Mouse (Mus musculus) WW6 (cell line): ENCODE measurements around the gene Nt5dc2.
A peak's percentile ranks its signal among the peaks of the same experiment; 100 is the strongest.

Experiments used
- DNase-seq: peaks from one replicate; pipeline ENCODE4 v3.0.0-alpha.2; 2013; ENCODE audit warnings: low read depth, low spot score

The Nt5dc2 gene

GRCm38 (mm10) chr14:31134015-31135000 lies 3.5 kb downstream of the Nt5dc2 start:
- DNase-seq: no peak

DNA sequence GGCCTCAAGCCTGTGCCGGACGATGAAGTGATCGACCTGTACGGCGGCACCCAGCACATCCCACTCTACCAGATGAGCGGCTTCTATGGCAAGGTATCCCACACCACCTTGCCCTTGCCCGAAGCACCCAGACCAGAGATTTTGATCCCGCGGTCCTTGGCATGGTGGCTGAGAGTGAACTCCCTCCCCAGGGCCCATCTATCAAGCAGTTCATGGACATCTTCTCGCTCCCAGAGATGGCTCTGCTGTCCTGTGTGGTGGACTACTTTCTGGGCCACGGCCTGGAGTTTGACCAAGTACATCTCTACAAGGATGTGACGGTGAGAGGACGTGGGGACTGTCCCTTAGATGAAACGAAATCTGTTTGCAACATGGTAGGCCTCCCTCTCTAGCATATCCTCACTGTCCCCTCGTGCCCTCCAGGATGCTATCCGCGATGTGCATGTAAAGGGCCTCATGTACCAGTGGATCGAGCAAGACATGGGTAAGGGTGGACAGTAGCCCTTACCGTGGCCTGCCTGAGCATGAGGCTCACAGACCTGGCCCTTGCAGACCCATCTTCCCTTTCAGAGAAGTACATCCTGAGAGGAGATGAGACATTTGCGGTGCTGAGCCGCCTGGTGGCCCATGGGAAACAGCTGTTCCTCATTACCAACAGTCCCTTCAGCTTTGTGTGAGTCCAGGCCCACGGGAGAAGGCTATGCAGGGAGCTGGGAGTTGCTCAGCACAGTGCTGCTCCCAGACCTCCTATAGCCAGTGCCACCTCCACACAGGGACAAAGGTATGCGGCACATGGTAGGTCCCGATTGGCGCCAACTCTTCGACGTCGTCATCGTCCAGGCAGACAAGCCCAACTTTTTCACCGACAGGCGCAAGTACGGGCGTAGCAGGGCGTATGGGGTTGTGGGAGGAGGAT lies 4.9 kb downstream of the Nt5dc2 start:
- no peak for DNase-seq

DNA sequence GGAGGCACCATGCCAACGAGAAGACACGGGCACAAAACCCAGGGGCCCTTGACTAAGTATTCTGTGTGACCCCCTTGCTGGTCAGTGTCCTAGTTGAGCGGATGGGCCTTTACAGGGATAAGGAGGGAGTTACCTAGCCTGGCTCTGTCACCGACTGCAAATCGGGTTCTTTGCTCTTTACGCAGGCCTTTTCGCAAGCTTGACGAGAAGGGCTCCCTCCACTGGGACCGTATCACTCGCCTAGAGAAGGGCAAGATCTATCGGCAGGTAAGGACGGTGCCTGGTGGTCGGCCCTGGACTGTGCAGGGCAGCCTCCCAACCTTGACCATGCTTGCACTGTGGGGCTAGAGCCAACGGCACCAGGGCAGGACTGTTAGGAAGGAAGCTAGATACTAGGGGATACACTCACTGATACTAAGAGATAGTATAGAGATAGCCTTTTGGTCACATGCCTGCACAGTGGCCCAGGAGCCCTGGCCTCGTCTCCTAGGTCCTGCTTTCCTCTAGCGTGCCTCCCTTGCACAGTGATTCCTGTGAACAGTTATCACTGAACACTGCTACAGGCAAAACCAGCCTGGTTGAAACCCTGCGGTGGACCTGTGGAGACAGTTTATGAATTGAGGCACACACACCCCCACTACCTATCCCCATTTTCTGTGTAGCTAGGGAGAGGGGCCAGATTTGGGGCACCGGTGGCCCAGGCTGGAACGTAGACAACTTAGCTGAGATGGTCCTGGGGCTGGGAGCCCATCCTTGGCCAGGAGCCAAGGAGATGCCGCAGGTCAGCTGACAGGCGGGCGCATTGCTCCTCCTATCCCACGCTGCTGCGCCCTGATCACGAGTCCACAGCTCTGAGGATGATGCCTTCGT lies 5.8 kb downstream of the Nt5dc2 start:
- DNase-seq: no peak

- DNase-seq: no peak
These were observed 6.4 kb downstream of the Nt5dc2 start for GRCm38 (mm10) chr14:31137281-31137595.

DNA sequence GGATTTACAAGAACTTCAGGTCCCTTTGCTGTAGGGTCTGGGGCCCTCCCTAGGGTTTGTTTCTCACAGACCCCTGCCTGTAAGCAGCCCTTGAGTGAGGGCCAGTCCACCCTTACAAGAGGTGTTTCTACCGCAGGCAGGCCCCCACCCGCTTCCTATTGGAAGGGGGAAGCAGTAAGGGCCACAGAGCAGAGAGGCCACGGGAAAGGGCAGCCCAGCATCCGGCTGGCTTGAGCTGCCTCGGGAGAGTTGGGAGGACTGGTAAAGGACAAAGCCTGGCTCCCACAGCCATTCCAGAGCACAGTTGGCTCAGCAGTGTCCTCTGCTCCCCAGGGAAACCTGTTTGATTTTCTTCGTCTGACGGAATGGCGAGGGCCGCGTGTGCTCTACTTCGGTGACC lies 6.9 kb downstream of the Nt5dc2 start:
- DNase-seq: no peak

DNA sequence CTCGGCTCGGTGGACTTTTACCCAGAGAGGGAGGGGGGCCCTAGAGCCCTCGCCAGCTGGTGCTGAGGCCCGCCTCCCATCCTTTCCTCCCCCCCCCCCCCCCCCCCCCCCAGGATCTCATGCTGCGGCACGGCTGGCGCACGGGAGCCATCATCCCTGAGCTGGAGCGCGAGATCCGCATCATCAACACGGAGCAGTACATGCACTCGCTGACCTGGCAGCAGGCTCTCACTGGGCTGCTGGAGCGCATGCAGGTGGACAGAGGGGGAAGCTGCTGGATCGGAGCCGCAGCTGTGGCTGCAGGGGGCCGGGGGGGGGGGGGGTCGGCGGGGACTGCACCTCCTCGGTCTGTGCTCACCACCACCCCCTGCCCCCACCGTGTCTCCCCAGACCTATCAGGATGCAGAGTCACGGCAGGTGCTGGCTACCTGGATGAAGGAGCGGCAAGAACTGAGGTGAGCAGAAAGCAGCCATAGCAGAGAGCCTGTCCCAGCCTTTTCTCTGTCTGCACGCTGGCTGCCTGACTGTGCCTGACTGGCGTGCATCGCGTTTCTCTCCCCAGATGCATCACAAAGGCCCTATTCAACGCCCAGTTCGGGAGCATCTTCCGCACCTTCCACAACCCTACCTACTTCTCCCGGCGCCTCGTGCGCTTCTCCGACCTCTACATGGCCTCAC lies 7.5 kb downstream of the Nt5dc2 start:
- DNase-seq: peak; percentile 28

- no peak for DNase-seq
These were observed 8.1 kb downstream of the Nt5dc2 start for GRCm38 (mm10) chr14:31138897-31139429.

DNA sequence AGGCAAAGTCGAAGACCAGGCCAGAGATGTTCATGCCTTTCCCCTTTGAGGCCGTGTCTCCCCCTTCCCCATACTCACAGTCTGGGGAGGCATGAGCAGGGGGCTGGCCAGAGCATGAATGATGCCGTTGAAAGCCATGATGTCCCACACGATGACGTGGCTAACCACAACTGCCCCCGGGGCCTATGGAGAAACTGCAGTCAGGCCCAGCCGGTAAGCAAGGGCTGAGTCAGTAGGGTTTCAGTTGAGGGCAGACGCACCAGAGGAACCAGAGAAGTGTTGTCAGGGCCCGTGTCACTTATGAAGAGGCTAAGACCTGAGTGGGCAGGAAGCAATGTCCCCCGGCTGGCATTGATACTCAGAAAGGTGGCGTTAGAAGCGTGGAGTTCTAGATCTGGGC lies 8.8 kb downstream of the Nt5dc2 start:
- no peak for DNase-seq

- DNase-seq: no peak
These were observed 9.3 kb downstream of the Nt5dc2 start for GRCm38 (mm10) chr14:31140141-31140540.

DNA sequence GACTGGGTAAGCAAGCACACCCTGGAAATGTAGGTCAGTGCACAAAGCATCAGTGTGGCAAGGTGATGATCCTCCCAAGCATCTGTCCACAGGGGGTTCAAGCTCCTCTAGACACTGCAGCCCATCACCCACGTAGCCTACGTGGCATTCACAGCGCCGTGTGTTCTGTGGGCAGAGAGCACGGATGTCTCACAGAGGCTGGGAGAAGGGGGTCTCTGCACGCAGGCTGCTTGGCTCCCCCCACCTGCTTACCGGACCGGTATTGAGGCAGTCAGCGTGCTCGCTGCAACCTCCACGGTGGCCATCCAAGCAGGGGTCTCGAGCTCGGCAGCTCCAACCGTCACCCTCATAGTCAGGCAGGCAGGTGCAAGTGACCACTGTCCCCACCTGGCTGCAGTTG lies 10.2 kb downstream of the Nt5dc2 start:
- no peak for DNase-seq

DNA sequence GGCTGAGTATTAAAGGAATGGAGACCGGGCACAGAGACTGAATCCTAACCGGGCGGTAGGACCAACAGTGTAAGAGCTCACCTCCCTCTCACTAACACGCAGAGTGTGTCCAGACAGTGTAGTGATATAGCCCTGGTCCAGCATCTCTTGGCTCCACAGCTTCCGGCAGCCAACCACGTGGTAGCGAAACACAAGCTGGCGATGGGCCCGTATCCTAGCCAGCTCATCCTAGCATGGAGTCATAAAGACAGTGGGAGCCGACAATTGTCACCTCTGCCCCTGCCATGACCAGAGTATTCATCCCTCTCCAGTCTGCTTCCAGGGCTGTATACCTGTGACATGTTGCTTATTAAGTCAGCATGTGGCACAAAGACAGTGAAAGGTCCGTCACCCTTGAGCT lies 14.8 kb downstream of the Nt5dc2 start:
- no peak for DNase-seq

DNA sequence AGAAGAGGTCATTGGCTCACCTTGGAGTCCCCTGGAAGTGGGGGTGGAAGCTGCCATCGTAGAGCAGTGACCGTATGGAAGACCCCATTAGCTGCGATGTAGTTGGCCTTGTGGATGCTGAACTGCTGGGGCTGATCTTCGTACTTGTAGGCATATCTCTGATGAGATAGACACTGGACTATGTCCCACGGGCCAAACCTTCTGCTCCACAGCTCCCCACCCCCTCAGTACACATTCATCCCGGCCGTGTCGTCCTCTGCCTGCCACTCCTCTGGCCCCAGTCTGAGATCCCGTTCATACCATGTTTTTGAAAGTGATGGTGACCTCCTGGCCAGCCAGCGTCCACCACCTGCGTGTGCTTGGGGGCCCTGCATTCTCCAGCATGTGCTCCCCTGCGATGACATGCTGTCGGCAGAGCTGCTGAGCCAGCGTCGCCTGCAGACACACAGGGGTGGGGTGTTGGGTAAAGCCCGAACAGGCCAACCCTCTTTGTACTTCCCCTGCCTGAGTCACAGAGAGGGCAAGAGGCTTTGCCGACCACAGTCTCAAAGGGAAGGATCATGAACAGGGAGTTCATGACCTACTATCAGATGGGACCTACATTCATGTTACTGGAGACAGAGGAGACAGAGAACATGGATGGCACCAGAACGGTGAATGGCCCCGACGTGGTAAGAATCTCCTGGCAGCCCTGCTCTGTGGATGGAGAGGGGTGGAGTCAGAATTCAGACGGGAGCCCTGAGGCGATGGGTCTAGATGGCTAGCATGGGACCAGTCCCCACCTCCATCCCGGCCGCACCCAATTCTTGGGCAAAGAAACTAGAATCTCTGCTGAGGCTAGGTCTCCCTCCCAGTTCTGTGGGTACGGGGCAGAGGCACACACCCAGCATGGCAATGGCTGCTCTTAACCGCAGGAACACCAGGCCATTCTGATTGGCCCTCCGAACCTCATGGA lies 29.6 kb downstream of the Nt5dc2 start:
- no peak for DNase-seq

DNA sequence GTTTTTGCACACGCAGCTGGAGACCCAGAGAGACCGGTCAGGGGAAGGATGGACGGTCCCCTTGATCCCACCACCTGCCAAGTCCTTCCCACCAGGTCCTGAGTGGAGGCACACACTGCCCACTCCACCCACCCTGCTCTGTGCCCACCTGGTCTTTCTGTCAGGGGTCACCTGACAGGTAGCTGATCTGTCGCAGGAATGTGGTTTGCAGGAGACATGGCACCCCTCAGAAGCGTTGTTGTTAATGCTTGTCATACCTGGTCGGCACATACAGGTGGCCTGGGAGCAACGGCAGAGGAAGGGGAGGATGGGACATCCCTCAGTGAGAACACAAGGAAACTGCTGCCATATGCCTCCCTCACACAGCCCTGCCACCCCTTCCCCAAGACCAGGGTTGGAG lies 30.3 kb downstream of the Nt5dc2 start:
- DNase-seq: no peak

DNA sequence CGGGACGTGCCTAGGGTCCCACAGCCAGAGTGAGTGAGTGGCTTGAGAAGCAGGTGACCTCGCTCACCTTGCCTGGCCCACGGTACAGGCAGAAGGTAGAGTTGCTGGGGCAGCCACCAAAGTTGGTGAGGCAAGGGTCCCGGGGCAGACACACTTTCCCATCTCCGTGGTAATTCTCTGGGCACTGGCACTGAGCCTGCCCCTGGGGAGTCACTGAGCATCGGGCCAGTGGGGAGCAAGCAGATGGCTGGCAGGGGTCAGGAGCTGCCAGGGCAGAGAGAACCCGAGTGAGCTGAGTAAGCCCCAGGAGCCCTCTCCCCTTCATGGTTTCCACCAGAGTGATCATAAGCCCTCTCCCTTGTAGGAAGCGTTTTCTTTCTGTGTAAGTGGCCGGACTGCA lies 30.8 kb downstream of the Nt5dc2 start:
- DNase-seq: no peak

DNA sequence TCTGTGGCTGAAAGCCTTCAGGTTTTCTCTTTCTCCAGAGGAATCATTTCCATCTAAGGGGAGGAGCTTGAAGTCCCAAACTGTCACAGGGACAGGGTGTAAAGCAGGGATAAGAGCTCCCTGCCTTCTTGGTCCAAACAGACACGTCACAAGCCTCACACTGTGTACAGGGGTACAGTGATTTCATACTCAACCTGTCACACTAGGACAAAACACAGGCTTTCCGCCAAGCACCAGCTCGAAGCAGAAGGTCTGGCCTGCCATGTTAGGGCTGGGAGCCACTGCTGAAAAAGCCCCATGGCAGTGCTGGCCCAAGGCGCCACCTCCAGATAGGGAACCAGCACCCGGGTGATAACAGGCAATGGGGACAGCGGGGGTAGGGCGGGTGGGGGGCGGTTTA lies 33.2 kb downstream of the Nt5dc2 start:
- no peak for DNase-seq

DNA sequence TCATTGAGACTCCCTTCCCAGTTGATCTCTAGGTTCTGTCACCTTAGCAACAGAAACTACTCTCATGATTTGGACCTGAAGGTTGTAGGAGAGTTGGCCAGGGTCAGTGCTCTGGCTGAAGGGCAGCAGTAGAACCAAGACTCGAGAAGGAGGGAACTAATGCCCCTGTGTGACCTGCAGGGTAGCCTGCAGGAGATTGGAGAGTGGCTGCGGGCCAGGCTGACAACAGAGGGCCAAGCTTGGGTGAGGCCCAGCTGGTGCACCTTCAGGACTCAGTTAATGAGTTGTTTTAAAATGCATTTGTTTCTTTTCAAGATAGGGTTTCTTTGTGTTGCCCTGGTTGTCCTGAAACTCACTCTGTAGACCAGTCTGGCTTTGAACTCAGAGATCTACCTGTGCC lies 34.2 kb downstream of the Nt5dc2 start:
- no peak for DNase-seq

- no peak for DNase-seq
These were observed 34.6 kb downstream of the Nt5dc2 start for GRCm38 (mm10) chr14:31165458-31165857.

GRCm38 (mm10) chr14:31165991-31166630 lies 35.3 kb downstream of the Nt5dc2 start:
- DNase-seq: no peak

- no peak for DNase-seq
These were observed 36.0 kb downstream of the Nt5dc2 start for GRCm38 (mm10) chr14:31166827-31167226.
